Mouse (Mus musculus) spleen, adult 2 months (tissue): Measurements from ENCODE around the gene Cdyl.

Experiments used
- CTCF ChIP-seq: fragments of 200-500 bp; IDR thresholded peaks from 2 replicates; pipeline ENCODE4 v1.5.1; 2011; ENCODE audit warnings: mild to moderate bottlenecking, inconsistent platforms; ENCODE audit not compliant: insufficient read depth, insufficient read length, insufficient replicate concordance; ENCODE audit errors: extremely low read depth
- POLR2A ChIP-seq: fragments of 200-500 bp; IDR thresholded peaks from 2 replicates; pipeline ENCODE4 v1.6.1; 2011; ENCODE audit warnings: low read depth, low read length, inconsistent platforms

- TF ChIP-seq CTCF (no peak), POLR2A (no peak)
Observed at GRCm38 (mm10) chr13:35610718-35611117, 48.9 kb upstream of the Cdyl start.
